24 mouse cellular contexts compared by ENCODE assay signal in the genomic region with DNA sequence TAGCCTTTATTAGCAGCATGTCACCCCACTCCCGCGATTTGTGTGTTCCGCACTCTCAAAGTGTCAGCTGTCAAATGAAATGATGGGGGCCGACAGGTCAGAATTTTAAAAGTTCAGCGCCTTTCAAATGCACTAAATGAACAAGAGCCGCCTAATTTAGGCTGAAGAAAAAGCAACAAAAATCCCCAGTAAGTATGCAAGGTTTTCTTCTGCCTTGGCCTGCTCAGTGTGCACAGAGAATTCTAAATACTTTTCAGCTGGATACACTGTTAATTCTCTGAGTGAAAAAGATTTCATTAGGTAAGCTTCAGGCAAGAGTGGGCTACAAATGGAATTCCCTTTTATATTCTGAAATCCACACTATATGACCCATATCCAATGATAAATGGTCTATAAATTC.
DNase-seq lines count a peak whose midpoint lies in the region; ATAC-seq and TF ChIP-seq lines count a peak whose summit lies in the region.
"Had no signal": no experiment of that assay in that cellular context is flagged by ENCODE, and none has a peak within 500 bp of the region (broad histone marks: within the 10 kb centered on the region; RNA-seq: fewer than 3 reads in every experiment).

No protein-coding gene starts in this region.

- no peaks in the 10 kb centered on the region for H3K36me3 ChIP-seq in midbrain, embryonic 14.5 days (ENCODE audit: control insufficient read depth, insufficient read depth, low read length)
- no peaks in the 10 kb centered on the region for H3K36me3 ChIP-seq in midbrain, embryonic 16.5 days (ENCODE audit: control insufficient read depth, insufficient read depth, low read length)
- no peaks in the 10 kb centered on the region for H3K36me3 ChIP-seq in forebrain, embryonic 11.5 days (ENCODE audit: control insufficient read depth, insufficient read depth, low read length)
- H3K36me3 ChIP-seq in forebrain, embryonic 13.5 days (ENCODE audit: poor library complexity, severe bottlenecking): no peaks in the 10 kb centered on the region
- no peaks in the 10 kb centered on the region for H3K36me3 ChIP-seq in forebrain, embryonic 16.5 days (ENCODE audit: control insufficient read depth, insufficient read depth)
- H3K36me3 ChIP-seq: heart, embryonic 10.5 days; heart, embryonic 13.5 days had no signal

- H3K27me3 ChIP-seq in midbrain, embryonic 14.5 days (ENCODE audit: control insufficient read depth, insufficient read depth, low read length): no peaks in the 10 kb centered on the region
- no peaks in the 10 kb centered on the region for H3K27me3 ChIP-seq in midbrain, embryonic 16.5 days (ENCODE audit: control insufficient read depth, insufficient read depth, low read depth, low read length)
- no peaks in the 10 kb centered on the region for H3K27me3 ChIP-seq in forebrain, embryonic 11.5 days (ENCODE audit: control insufficient read depth, insufficient read depth, low read length)
- no peaks in the 10 kb centered on the region for H3K27me3 ChIP-seq in forebrain, embryonic 13.5 days
- no peaks in the 10 kb centered on the region for H3K27me3 ChIP-seq in forebrain, embryonic 16.5 days (replicated peaks; ENCODE audit: control insufficient read depth, insufficient read depth, low read length)
- H3K27me3 ChIP-seq: heart, embryonic 13.5 days had no signal

- DNase-seq in midbrain, embryonic 14.5 days: peak; percentile 23
- no peak for DNase-seq in forebrain, embryonic 11.5 days (ENCODE audit: low spot score)
- no peak for DNase-seq in layer of hippocampus, adult 2 months (ENCODE audit: low spot score in 2 of 2)
- DNase-seq in lung, postnatal 4 days: no peak
- DNase-seq: adrenal gland, adult 2 months; adrenal gland, postnatal 14 days; cerebellum, adult 11-12 months; cerebellum, adult 9-10 months; cerebellum, postnatal 14 days; gastrocnemius, postnatal 25 days; heart, adult 18-20 months; heart, postnatal 14 days; heart, postnatal 4 days; kidney, adult 18-20 months had no signal

- ATAC-seq in midbrain, embryonic 14.5 days (ENCODE audit: low FRiP score, low TSS enrichment): no peak
- no peak for ATAC-seq in midbrain, embryonic 16.5 days
- ATAC-seq in forebrain, embryonic 11.5 days (replicated peaks; ENCODE audit: low FRiP score): peak; percentile 37; the same call in 1 of the 2 replicates
- ATAC-seq in forebrain, embryonic 13.5 days: peak; percentile 63; the same call in 1 of the 2 replicates
- peak; percentile 41 for ATAC-seq in forebrain, embryonic 16.5 days
- ATAC-seq: CD4-positive, CD25-positive, alpha-beta regulatory T cell, adult 4 months; hindbrain, postnatal 0 days; inflammation-experienced regulatory T-cells, adult 6 months; intestine, embryonic 16.5 days had no signal

- no peak overlapping the region for H3K9ac ChIP-seq in midbrain, embryonic 14.5 days (replicated peaks; ENCODE audit: low read length)
- H3K9ac ChIP-seq in midbrain, embryonic 16.5 days (ENCODE audit: low read depth, low read length): no peak overlapping the region
- H3K9ac ChIP-seq in forebrain, embryonic 11.5 days (ENCODE audit: low read length): no peak overlapping the region
- no peak overlapping the region for H3K9ac ChIP-seq in forebrain, embryonic 13.5 days
- no peak overlapping the region for H3K9ac ChIP-seq in forebrain, embryonic 16.5 days (replicated peaks; ENCODE audit: low read depth, low read length)
- H3K9ac ChIP-seq: heart, embryonic 13.5 days; hindbrain, embryonic 14.5 days had no signal

- 0 out of 2 replicates have a peak, but pooled peaks cover 9% of the 10 kb centered on the region for H3K4me1 ChIP-seq in midbrain, embryonic 14.5 days (ENCODE audit: control insufficient read depth, insufficient read depth, low read length)
- H3K4me1 ChIP-seq in midbrain, embryonic 16.5 days (ENCODE audit: control insufficient read depth, insufficient read depth, low read length): peaks cover 4% of the 10 kb centered on the region
- peaks cover 3% of the 10 kb centered on the region; the same call in 1 of the 2 replicates for H3K4me1 ChIP-seq in forebrain, embryonic 11.5 days (replicated peaks; ENCODE audit: control insufficient read depth, insufficient read depth, low read length)
- peaks cover 23% of the 10 kb centered on the region for H3K4me1 ChIP-seq in forebrain, embryonic 13.5 days
- H3K4me1 ChIP-seq in forebrain, embryonic 16.5 days (replicated peaks; ENCODE audit: control insufficient read depth, insufficient read depth, low read length): peaks cover 12% of the 10 kb centered on the region
- H3K4me1 ChIP-seq: heart, embryonic 10.5 days; heart, embryonic 13.5 days had no signal

- H3K4me3 ChIP-seq in midbrain, embryonic 14.5 days (replicated peaks; ENCODE audit: low read depth, low read length): no peak overlapping the region
- H3K4me3 ChIP-seq in midbrain, embryonic 16.5 days (ENCODE audit: low read depth, low read length): no peak overlapping the region
- no peak overlapping the region for H3K4me3 ChIP-seq in forebrain, embryonic 11.5 days (ENCODE audit: low read depth, low read length)
- no peak overlapping the region for H3K4me3 ChIP-seq in forebrain, embryonic 13.5 days
- no peak overlapping the region for H3K4me3 ChIP-seq in forebrain, embryonic 16.5 days (replicated peaks; ENCODE audit: low read length)
- H3K4me3 ChIP-seq in layer of hippocampus, adult 2 months: no peak overlapping the region
- H3K4me3 ChIP-seq: heart, embryonic 10.5 days; heart, embryonic 13.5 days had no signal

- no peaks in the 10 kb centered on the region for H3K9me3 ChIP-seq in midbrain, embryonic 14.5 days (ENCODE audit: control insufficient read depth, low read length)
- no peaks in the 10 kb centered on the region for H3K9me3 ChIP-seq in midbrain, embryonic 16.5 days (replicated peaks; ENCODE audit: control insufficient read depth, low read length, poor library complexity, severe bottlenecking)
- H3K9me3 ChIP-seq in forebrain, embryonic 11.5 days (ENCODE audit: control insufficient read depth, low read length): no peaks in the 10 kb centered on the region
- no peaks in the 10 kb centered on the region for H3K9me3 ChIP-seq in forebrain, embryonic 13.5 days (replicated peaks)
- no peaks in the 10 kb centered on the region for H3K9me3 ChIP-seq in forebrain, embryonic 16.5 days (ENCODE audit: control insufficient read depth, low read length)
- H3K9me3 ChIP-seq: heart, embryonic 10.5 days; heart, embryonic 13.5 days had no signal

- H3K27ac ChIP-seq in midbrain, embryonic 14.5 days (replicated peaks; ENCODE audit: low read depth, low read length): 0 out of 2 replicates have a peak overlapping the region, but pooled peaks have one; percentile 26
- no peak overlapping the region for H3K27ac ChIP-seq in midbrain, embryonic 16.5 days (ENCODE audit: low read length)
- H3K27ac ChIP-seq in forebrain, embryonic 11.5 days (ENCODE audit: low read depth, low read length): no peak overlapping the region; the same call in 1 of the 2 replicates
- H3K27ac ChIP-seq in forebrain, embryonic 13.5 days: peak overlapping the region; percentile 59
- H3K27ac ChIP-seq in forebrain, embryonic 16.5 days (ENCODE audit: low read length): peak overlapping the region; percentile 58; the same call in 1 of the 2 replicates
- no peak overlapping the region for H3K27ac ChIP-seq in layer of hippocampus, adult 2 months
- H3K27ac ChIP-seq: heart, embryonic 10.5 days; heart, embryonic 13.5 days; hindbrain, embryonic 14.5 days; hindbrain, postnatal 0 days had no signal

- no peak overlapping the region for H3K4me2 ChIP-seq in midbrain, embryonic 14.5 days (ENCODE audit: low read length)
- H3K4me2 ChIP-seq in midbrain, embryonic 16.5 days (ENCODE audit: low read length): no peak overlapping the region
- no peak overlapping the region for H3K4me2 ChIP-seq in forebrain, embryonic 11.5 days (ENCODE audit: low read depth, low read length, severe bottlenecking)
- no peak overlapping the region for H3K4me2 ChIP-seq in forebrain, embryonic 13.5 days
- H3K4me2 ChIP-seq in forebrain, embryonic 16.5 days (ENCODE audit: low read length): no peak overlapping the region
- H3K4me2 ChIP-seq: heart, embryonic 13.5 days; hindbrain, embryonic 14.5 days had no signal

- no peak for TF ChIP-seq CTCF in layer of hippocampus, adult 2 months (conservative IDR thresholded peaks at IDR 0.05)

- WGBS in midbrain, embryonic 14.5 days: 43% methylated on average over 6 of the region's 6 CpGs
- 39% methylated on average over 6 of the region's 6 CpGs for WGBS in midbrain, embryonic 16.5 days
- 23% methylated on average over 6 of the region's 6 CpGs for WGBS in forebrain, embryonic 11.5 days
- WGBS in forebrain, embryonic 13.5 days: 13% methylated on average over 6 of the region's 6 CpGs
- 11% methylated on average over 6 of the region's 6 CpGs for WGBS in forebrain, embryonic 16.5 days

Comparison
In these comparisons a context has a peak if more than half of its experiments do, and no peak if none do; other contexts are left out.
1. H3K27ac ChIP-seq: peak in midbrain, embryonic 14.5 days (single experiment), forebrain, embryonic 13.5 days (single experiment) and forebrain, embryonic 16.5 days (single experiment); none in midbrain, embryonic 16.5 days (single experiment), forebrain, embryonic 11.5 days (single experiment) and layer of hippocampus, adult 2 months (single experiment).
2. ATAC-seq: peak in forebrain, embryonic 11.5 days (single experiment), forebrain, embryonic 13.5 days (single experiment) and forebrain, embryonic 16.5 days (single experiment); none in midbrain, embryonic 14.5 days (single experiment) and midbrain, embryonic 16.5 days (single experiment).